Mouse (Mus musculus) hindbrain, embryonic 16.5 days (tissue): Measurements from ENCODE around the gene Zdhhc19. TPM values are rescaled to one million over a fixed set of nuclear protein-coding genes. Genes with fewer than 3 reads are reported as not detected.

Experiments used
- ATAC-seq: fragments of 200-750 bp; cut with Nextera tagmentation; 2 replicates; pipeline ENCODE4 v1.8.0; 2017; ENCODE audit warnings: moderate TSS enrichment, moderate library complexity
- H3K27ac ChIP-seq: fragments of 300-500 bp; sonication (generic); 2 replicates; pipeline ENCODE4 v1.5.1; 2014; ENCODE audit warnings: low read depth, mild to moderate bottlenecking, control low read depth, low read length, moderate library complexity
- H3K27me3 ChIP-seq: fragments of 300-500 bp; sonication (generic); replicated peaks from 2 replicates; pipeline ENCODE4 v1.6.1; 2014; ENCODE audit warnings: low read length; ENCODE audit not compliant: control insufficient read depth, insufficient read depth
- H3K36me3 ChIP-seq: fragments of 300-500 bp; sonication (generic); 2 replicates; pipeline ENCODE4 v1.6.1; 2014; ENCODE audit warnings: mild to moderate bottlenecking, low read length, moderate library complexity, mixed read lengths; ENCODE audit not compliant: control insufficient read depth, insufficient read depth
- H3K4me1 ChIP-seq: fragments of 300-500 bp; sonication (generic); 2 replicates; pipeline ENCODE4 v1.6.1; 2014; ENCODE audit warnings: low read depth, low read length; ENCODE audit not compliant: control insufficient read depth, insufficient read depth
- H3K4me2 ChIP-seq: fragments of 300-500 bp; sonication (generic); 2 replicates; pipeline ENCODE4 v1.6.1; 2014; ENCODE audit warnings: mild to moderate bottlenecking, low read length, control low read depth, moderate library complexity
- H3K4me3 ChIP-seq: fragments of 300-500 bp; sonication (generic); 2 replicates; pipeline ENCODE4 v1.5.1; 2014; ENCODE audit warnings: mild to moderate bottlenecking, low read length, control low read depth, moderate library complexity
- H3K9ac ChIP-seq: fragments of 300-500 bp; sonication (generic); 2 replicates; pipeline ENCODE4 v1.6.1; 2014; ENCODE audit warnings: low read depth, mild to moderate bottlenecking, control low read depth, low read length, moderate library complexity
- H3K9me3 ChIP-seq: fragments of 300-500 bp; sonication (generic); 2 replicates; pipeline ENCODE4 v1.6.1; 2014; ENCODE audit warnings: mild to moderate bottlenecking, low read length, moderate library complexity; ENCODE audit not compliant: control insufficient read depth
- WGBS: fragments of 180-500 bp; shearing (Covaris S2); extraction: QIAGEN DNeasy Blood & Tissue Kit; methylation state at CpG from one replicate; pipeline ENCODE4 v1.1.7; 2014; 5-methylcytosine and 5-hydroxymethylcytosine counted together
- polyA plus RNA-seq: library from polyadenylated mRNA; unstranded; fragments of >200 nt; fragmentation: Nextera tagmentation; extraction: Ambion mirVana; gene quantifications from 2 replicates; pipeline ENCODE4 v1.2.1, GENCODE M21; 2015

Gene Zdhhc19
- polyA plus RNA-seq, 1 experiment from 2014 or later = not detected

DNA sequence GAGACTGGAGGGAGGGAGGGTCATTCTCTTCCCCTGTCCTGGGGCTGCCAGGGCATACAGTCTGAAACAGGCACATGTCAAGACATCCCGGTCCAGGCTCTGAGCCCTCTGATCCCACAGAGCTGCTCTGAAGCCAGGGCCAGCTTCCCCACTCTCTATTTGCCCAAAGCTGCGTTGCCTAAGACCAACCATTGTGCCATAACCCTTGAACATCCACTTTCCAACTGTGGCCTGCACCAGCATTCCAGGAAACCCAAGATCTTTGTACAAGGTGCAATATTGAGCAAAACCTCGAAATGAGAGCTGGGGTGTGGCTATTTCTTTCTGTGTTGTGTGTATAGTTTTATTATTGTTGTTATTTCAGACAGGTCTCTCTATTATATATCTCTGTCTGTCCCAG, 59.5 kb downstream of the Zdhhc19 start:
- Histone ChIP-seq H3K36me3 (no peaks in the 10 kb centered on the region), H3K4me2 (no peak overlapping the region), H3K9ac (no peak overlapping the region), H3K4me3 (no peak overlapping the region), H3K4me1 (no peaks in the 10 kb centered on the region), H3K27ac (no peak overlapping the region), H3K9me3 (no peaks in the 10 kb centered on the region), H3K27me3 (no peaks in the 10 kb centered on the region)
- 70% methylated on average over 3 of the region's 3 CpGs for WGBS
- ATAC-seq = no peak

DNA sequence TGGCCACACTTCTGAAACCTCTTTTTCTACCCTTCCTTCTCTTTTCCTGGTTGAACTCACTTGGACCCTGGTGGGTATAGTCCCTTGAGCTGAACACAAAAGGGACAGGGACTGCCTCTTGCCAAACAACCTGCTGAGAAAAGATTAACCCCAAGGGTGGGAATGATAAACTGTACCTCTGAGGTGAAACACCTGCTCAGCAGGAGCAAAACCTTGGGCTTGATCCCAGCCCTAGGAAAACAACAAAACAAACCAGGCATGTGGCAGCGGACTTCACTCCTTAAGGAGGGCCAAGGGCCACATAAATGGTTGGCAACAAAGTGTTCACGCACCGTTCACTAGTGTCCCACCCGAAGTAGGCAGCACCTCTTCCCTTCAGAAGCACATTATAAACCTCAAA, 63.4 kb downstream of the Zdhhc19 start:
- no peak overlapping the region for H3K9ac ChIP-seq
- no peak overlapping the region for H3K4me2 ChIP-seq
- ATAC-seq = no peak
- H3K36me3 ChIP-seq = no peaks in the 10 kb centered on the region
- H3K4me1 ChIP-seq = no peaks in the 10 kb centered on the region
- WGBS = 73% methylated on average over 4 of the region's 4 CpGs
- H3K4me3 ChIP-seq = no peak overlapping the region
- H3K27me3 ChIP-seq = no peaks in the 10 kb centered on the region
- no peaks in the 10 kb centered on the region for H3K9me3 ChIP-seq
- H3K27ac ChIP-seq = no peak overlapping the region

DNA sequence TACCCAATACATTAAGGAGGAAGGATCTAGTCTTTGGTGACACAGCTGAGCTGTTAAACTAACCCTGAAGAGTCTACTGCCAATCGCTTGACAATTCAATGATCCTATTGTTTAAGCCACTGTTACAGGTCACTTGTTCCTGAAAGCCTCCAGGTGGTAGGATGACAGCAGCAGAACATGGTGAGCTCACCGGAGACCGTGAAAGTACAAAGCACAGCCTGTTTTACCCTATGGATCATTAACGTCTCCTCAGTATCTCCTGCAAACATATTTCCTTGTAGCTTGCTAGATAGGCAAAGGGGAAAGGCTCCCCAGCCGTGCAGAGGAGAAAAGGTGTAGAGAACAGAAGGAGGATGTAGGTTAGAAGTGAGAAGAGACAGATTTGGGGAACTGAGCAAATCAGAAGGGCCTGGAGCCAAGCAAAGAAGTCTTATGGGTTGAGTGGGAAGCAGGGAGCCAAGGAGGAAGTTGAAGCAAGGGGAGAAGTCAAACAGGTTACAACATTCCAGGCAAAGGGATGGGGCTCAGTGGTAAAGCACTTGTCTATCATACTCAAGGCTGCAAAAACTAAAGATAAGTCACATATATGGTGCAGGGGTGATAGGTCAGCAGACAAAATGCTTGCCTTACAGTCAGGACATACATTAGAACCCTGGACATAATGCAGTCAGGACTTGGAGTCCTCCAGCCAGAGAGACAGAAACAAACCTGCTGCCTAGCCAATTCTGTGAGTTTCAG, 67.2 kb downstream of the Zdhhc19 start:
- H3K27me3 ChIP-seq = no peaks in the 10 kb centered on the region
- no peak overlapping the region for H3K4me3 ChIP-seq
- no peak overlapping the region for H3K9ac ChIP-seq
- 80% methylated on average over 5 of the region's 5 CpGs for WGBS
- no peak for ATAC-seq
- H3K4me2 ChIP-seq = no peak overlapping the region
- H3K9me3 ChIP-seq = no peaks in the 10 kb centered on the region
- H3K4me1 ChIP-seq = no peaks in the 10 kb centered on the region
- no peak overlapping the region for H3K27ac ChIP-seq
- H3K36me3 ChIP-seq = no peaks in the 10 kb centered on the region

DNA sequence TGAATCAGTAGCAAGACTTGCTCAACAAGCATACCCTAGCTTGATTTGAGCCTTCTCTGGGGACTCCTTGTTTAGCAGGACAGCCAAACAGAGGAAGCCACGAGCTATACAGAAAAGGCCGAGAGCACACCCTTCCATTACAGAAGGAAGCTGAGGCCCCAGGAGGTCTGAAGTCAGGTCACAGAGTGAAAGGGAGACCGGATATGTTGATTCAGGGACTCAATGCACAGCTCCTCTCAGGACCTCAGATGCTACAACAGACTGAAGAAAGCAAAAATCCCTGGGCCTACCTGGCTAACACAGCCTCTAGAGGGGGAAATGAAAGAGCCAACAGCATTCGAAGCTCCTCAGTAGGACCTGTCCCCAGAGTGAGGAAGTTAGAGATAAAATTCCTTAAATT, 71.2 kb downstream of the Zdhhc19 start:
- Histone ChIP-seq H3K4me1 (no peaks in the 10 kb centered on the region), H3K9ac (no peak overlapping the region), H3K4me3 (no peak overlapping the region), H3K36me3 (no peaks in the 10 kb centered on the region), H3K27me3 (no peaks in the 10 kb centered on the region), H3K4me2 (no peak overlapping the region), H3K27ac (no peak overlapping the region), H3K9me3 (no peaks in the 10 kb centered on the region)
- 66% methylated on average over 4 of the region's 4 CpGs for WGBS
- ATAC-seq = no peak

DNA sequence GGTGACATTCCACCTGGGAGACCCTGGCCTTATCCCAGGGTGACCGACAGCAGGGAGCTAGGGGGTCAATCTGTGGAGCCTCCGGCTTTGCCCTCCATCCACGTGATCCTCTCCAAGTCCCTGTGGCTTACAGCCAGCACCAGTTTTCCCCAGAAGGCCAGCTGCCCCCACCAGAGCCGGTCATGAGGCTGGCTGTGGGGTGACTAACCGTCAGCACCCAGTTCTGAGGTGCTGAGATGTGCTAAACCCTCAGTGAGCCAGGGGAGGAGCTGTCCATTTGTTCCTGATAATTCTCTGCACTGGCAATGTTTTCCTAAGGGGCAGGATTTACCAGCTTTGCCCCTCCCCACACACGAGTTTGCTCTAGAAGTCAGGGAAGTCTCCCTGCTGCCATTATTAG, 72.3 kb downstream of the Zdhhc19 start:
- Histone ChIP-seq H3K27me3 (no peaks in the 10 kb centered on the region), H3K4me2 (no peak overlapping the region), H3K4me3 (no peak overlapping the region), H3K9ac (no peak overlapping the region), H3K9me3 (no peaks in the 10 kb centered on the region), H3K36me3 (no peaks in the 10 kb centered on the region), H3K27ac (no peak overlapping the region), H3K4me1 (no peaks in the 10 kb centered on the region)
- no peak for ATAC-seq
- WGBS = 67% methylated on average over 6 of the region's 6 CpGs

DNA sequence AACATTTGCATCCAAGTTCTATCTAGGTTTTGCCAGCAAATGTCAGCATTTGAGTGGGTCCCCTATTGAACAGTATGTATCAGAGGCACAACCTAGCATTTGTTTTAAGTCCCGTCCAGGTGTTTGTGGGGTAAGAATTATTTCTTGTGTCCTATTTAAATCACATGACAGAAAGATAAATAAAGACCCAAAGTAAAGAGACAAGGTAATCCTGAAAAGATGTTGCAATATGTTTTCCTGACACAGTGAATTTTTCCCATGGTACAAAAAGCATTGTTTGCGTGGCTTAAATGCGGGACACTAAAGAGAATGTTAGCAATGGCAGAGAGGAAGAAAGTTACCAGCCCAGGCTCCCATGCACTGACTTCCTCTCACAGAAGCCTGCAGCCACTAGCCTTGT, 74.0 kb downstream of the Zdhhc19 start:
- no peak overlapping the region for H3K27ac ChIP-seq
- WGBS = 92% methylated on average over 3 of the region's 3 CpGs
- H3K4me2 ChIP-seq = no peak overlapping the region
- H3K36me3 ChIP-seq = no peaks in the 10 kb centered on the region
- no peak for ATAC-seq
- no peaks in the 10 kb centered on the region for H3K9me3 ChIP-seq
- H3K4me1 ChIP-seq = no peaks in the 10 kb centered on the region
- no peak overlapping the region for H3K4me3 ChIP-seq
- no peak overlapping the region for H3K9ac ChIP-seq
- H3K27me3 ChIP-seq = no peaks in the 10 kb centered on the region

DNA sequence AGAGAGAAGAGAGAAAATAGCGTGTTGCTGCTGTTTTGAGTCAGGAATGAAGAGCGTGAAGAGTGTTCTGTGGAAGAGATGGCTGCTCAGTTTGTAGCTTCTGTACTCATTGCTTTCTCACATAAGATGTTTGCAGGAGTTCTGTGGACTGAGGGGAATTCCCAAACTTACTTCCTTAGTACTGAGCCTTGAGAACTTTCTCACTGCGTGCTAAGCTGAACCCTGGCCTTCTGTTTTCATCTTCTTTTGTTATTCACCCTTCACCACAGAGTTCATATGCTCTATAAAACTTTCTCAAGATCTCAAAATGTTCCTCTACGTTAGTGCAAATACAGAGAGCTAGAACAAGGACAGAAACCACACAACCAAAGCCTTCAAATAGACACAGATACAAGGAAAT, 76.5 kb downstream of the Zdhhc19 start:
- WGBS = 75% methylated on average over 4 of the region's 4 CpGs
- H3K9ac ChIP-seq = no peak overlapping the region

DNA sequence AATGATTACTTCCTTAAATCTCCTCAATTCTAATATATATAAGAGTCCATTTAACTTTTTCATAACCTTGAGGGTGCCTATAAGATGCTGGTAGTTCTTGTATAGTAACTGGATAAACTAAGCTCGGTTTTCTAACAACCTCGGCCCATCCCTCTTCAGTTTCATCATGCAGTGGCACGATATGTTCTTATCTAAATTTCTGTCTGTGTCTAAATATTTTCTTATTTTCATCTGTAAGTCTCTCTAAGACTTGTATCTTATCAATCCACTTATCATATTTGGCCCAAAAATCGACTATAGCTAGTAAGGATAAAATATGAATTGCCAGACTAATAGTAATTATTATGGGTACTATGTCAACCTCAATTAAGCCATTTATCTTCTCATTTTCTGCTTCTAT, 90.4 kb downstream of the Zdhhc19 start:
- Histone ChIP-seq H3K27me3 (no peaks in the 10 kb centered on the region; the same call in 1 of the 2 replicates), H3K4me1 (no peaks in the 10 kb centered on the region), H3K36me3 (no peaks in the 10 kb centered on the region), H3K27ac (no peak overlapping the region), H3K4me2 (no peak overlapping the region), H3K4me3 (no peak overlapping the region), H3K9ac (no peak overlapping the region), H3K9me3 (no peaks in the 10 kb centered on the region)
- no peak for ATAC-seq
- WGBS = 88% methylated on average over 4 of the region's 4 CpGs

More for the DNA sequence above, 76.5 kb downstream of the Zdhhc19 start:
- Histone ChIP-seq H3K36me3 (no peaks in the 10 kb centered on the region), H3K4me3 (no peak overlapping the region), H3K4me1 (no peaks in the 10 kb centered on the region), H3K9me3 (no peaks in the 10 kb centered on the region), H3K27me3 (no peaks in the 10 kb centered on the region), H3K4me2 (no peak overlapping the region), H3K27ac (no peak overlapping the region)
- no peak for ATAC-seq

DNA sequence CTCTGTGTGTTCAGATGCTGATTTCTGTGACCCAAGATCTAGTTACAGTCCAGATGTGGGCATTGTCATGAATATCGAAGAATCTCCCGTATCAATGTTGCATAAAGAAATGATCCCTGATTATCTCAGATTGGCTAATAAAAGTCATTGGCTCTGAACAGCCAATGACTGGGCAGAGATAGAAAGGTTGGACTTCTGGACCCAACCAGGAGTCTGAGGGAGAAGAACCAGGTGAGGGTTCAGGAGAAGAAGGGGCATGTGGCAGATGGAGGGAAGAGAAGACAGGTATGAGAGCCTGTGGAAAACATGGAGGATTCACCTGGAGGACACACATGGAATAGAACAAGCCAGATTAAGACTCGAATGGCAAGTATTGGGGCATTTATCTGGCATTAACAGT, 92.5 kb downstream of the Zdhhc19 start:
- Histone ChIP-seq H3K27me3 (no peaks in the 10 kb centered on the region; the same call in 1 of the 2 replicates), H3K36me3 (no peaks in the 10 kb centered on the region), H3K9ac (no peak overlapping the region), H3K4me3 (no peak overlapping the region), H3K27ac (no peak overlapping the region), H3K4me2 (no peak overlapping the region), H3K9me3 (no peaks in the 10 kb centered on the region), H3K4me1 (no peaks in the 10 kb centered on the region)
- 88% methylated on average over 3 of the region's 3 CpGs for WGBS
- ATAC-seq = no peak
